Mouse (Mus musculus) thymus, postnatal 36 days (tissue): Measurements from ENCODE around the gene Ccdc155.
"Not testable (repeated sequence)": the region's sequence is repeated elsewhere in the genome, so short reads cannot be mapped to it uniquely, and the experiment has no call there.

Source experiments
- DNase-seq, 2 experiments: peaks; one replicate each; pipeline ENCODE4 v3.0.0; 2022; ENCODE audit warnings: mixed read lengths in 2 of 2

The Ccdc155 gene

GRCm38 (mm10) chr7:45189600-45189999 is 15.1 kb downstream of the Ccdc155 start:
- DNase-seq, result no peak

- no peak for DNase-seq
Observed at GRCm38 (mm10) chr7:45185921-45186320, 18.8 kb downstream of the Ccdc155 start.

GRCm38 (mm10) chr7:45183672-45184071 is 21.0 kb downstream of the Ccdc155 start:
- DNase-seq, result no peak

GRCm38 (mm10) chr7:45182606-45183005 is 22.1 kb downstream of the Ccdc155 start:
- no peak for DNase-seq

GRCm38 (mm10) chr7:45182199-45182601 is 22.5 kb downstream of the Ccdc155 start:
- DNase-seq, result peak; percentile 81 to 89

GRCm38 (mm10) chr7:45181540-45181939 is 23.2 kb downstream of the Ccdc155 start:
- no peak for DNase-seq

- DNase-seq, result no peak
Observed at GRCm38 (mm10) chr7:45180896-45181477, 23.7 kb downstream of the Ccdc155 start, which contains the start of gene Pth2. Pth2 (plus strand) TSS chr7:45180995.

GRCm38 (mm10) chr7:45179469-45179868 is 25.2 kb downstream of the Ccdc155 start, which contains the start of gene Gfy:
Gfy (minus strand) TSS chr7:45179569.
- DNase-seq, result no peak

- DNase-seq, result no peak
Observed at GRCm38 (mm10) chr7:45178550-45178949, 26.1 kb downstream of the Ccdc155 start.

- DNase-seq, result no peak
Observed at GRCm38 (mm10) chr7:45176356-45176755, 28.3 kb downstream of the Ccdc155 start.

GRCm38 (mm10) chr7:45175929-45176328 is 28.8 kb downstream of the Ccdc155 start:
- no peak for DNase-seq

GRCm38 (mm10) chr7:45175398-45175797 is 29.3 kb downstream of the Ccdc155 start:
- no peak for DNase-seq

GRCm38 (mm10) chr7:45174567-45175280 is 30.0 kb downstream of the Ccdc155 start:
- DNase-seq, result no peak

- not testable (repeated sequence) for DNase-seq
Observed at GRCm38 (mm10) chr7:45173772-45174171, 30.9 kb downstream of the Ccdc155 start.

- DNase-seq, result peak; percentile 38 to 55
Observed at GRCm38 (mm10) chr7:45172974-45173373, 31.7 kb downstream of the Ccdc155 start.

- DNase-seq, result peak; percentile 24 to 32
Observed at GRCm38 (mm10) chr7:45169495-45169894, 35.2 kb downstream of the Ccdc155 start.

GRCm38 (mm10) chr7:45168656-45169055 is 36.0 kb downstream of the Ccdc155 start:
- DNase-seq, result no peak

- no peak for DNase-seq
Observed at GRCm38 (mm10) chr7:45167761-45168445, 36.8 kb downstream of the Ccdc155 start.

GRCm38 (mm10) chr7:45166950-45167401 is 37.7 kb downstream of the Ccdc155 start:
- DNase-seq, result no peak

- DNase-seq, result no peak
Observed at GRCm38 (mm10) chr7:45165701-45166100, 39.0 kb downstream of the Ccdc155 start.

- DNase-seq, result no peak
Observed at GRCm38 (mm10) chr7:45164833-45165232, 39.9 kb downstream of the Ccdc155 start.

GRCm38 (mm10) chr7:45163735-45164490 is 40.8 kb downstream of the Ccdc155 start, which contains the start of gene Slc17a7:
Slc17a7 (plus strand) TSS chr7:45163949.
- DNase-seq, result peak; percentile 27 to 42
